Mouse (Mus musculus) retina, postnatal 7 days (tissue): ENCODE results near the gene Asic4.

ENCODE experiments used
- DNase-seq: peaks from one replicate; pipeline ENCODE4 v3.0.0-alpha.2; 2012; ENCODE audit warnings: low read depth, low spot score

Asic4 gene

DNA sequence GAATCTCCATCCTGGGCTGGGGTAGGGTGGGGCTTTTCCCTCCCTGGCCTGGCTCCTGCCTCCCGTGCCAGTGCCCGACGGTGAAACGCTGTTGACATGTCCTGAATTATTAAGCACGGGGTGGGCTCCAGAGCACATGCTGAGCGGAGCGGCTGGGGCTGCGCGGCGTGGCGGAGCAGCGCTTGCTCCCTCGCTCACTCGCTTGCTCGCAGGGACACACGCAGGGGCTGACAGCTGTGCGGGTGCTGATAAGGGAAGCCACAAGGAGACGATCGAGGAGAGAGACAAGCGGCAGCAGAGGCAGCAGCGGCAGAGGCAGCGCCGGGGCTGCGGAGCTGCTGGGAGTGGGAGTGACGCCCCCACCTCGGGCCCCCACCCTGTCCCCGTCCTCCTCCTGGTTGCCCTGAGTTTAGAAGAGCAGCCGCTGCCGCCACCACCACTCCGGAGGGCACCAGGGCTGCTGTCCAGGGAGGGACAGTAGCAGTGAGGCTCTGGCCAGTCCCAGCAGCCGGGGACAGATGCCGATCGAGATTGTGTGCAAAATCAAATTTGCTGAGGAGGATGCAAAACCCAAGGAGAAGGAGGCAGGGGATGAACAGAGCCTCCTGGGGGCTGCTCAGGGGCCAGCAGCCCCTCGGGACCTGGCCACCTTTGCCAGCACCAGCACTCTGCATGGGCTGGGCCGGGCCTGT, at the start of gene Asic4:
TSS of gene Asic4 (plus strand) at position 123 of the 692 bp plus-strand sequence.
- DNase-seq: no peak

DNA sequence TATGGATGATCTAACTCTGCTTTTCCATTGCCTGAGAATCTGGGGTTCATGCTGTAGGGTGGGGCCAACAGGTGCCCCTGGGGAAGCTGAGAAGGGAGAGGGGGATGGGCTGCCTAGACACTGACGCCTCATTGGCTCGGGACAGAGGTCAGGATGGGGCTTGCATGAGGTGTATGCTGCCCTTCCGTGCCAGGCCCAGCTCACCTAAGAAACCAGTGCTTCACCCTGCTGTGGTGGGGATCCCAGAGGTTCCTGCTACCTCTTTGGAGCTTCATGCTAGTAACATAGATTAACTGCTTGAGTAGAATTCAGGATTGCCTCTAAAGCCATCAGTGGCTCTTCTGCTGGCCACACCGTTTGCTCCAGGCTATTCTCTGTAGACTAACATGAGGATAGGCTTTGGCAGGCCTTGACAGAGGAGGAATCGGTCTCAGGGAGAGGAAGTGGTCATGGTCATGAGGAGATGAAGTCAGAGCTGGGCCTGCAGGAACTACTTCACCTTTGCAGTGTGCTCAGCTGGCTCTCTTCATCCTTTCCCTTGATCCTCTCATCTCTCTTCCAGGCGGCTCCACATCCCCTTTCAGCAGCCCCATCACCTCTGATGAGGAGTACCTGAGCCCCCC, 49.6 kb upstream of the Asic4 start:
- DNase-seq: no peak

GRCm38 (mm10) chr1:75405547-75405946, 44.7 kb upstream of the Asic4 start:
- DNase-seq: no peak

- DNase-seq: no peak
These were observed 44.1 kb upstream of the Asic4 start for GRCm38 (mm10) chr1:75406173-75406572.

DNA sequence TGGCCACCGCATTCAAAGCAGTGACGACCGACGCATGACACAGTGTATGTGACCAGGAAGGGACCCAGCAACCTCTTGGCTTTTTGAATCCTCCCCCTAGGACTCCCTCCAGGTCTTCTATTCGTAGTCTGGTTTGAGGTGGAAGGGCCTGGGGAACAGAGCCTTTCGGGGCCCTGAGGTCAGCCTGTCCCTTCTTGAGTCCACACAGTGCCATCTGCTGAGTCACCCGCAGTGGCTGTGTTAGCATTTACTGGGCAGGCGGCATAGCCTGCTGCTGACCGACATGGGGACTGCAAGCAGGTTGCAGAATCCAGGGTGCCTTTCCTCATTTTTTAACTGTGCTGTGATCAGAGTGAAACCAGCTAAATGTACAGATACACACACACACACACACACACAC, 43.2 kb upstream of the Asic4 start:
- DNase-seq: no peak

- DNase-seq: no peak
These were observed 42.0 kb upstream of the Asic4 start for GRCm38 (mm10) chr1:75408210-75408609.

DNA sequence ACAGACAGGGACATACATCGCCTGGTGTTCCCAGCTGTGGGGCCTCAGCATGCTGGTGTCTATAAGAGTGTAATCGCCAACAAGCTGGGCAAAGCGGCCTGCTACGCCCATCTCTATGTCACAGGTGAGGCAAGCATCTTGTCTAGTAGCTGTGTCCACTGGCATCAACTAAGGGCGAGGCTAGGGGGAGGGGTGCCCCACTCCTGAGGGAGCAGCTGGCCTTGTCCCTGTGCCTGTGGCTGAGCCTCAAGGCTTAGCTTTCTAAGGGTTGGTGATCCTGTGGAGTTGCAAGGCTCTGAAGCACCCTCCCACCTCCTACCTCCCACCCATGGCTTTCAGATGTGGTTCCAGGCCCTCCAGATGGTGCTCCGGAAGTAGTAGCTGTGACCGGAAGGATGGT, 40.3 kb upstream of the Asic4 start:
- DNase-seq: no peak

DNA sequence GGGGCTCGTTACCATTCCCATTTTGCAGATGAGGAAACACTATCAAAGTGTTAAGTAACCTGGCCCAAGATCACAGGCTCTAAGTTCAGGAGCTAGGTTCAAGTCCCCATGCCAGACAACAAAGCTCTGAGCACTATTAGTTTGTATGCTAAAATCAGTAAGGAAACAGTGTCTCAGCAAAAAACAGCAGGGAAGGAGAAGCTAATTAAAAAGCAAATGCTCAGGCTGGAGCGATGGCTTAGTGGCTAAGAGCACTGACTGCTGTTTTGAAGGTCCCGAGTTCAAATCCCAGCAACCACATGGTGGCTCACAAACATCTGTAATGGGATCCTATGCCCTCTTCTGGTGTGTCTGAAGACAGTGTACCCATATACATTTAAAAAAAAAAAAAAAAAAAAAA, 38.0 kb upstream of the Asic4 start:
- no peak for DNase-seq

- DNase-seq: no peak
These were observed 36.5 kb upstream of the Asic4 start for GRCm38 (mm10) chr1:75413749-75414148.

- DNase-seq: no peak
These were observed 28.4 kb upstream of the Asic4 start for GRCm38 (mm10) chr1:75421794-75422193.

GRCm38 (mm10) chr1:75422216-75422822, 27.9 kb upstream of the Asic4 start:
- DNase-seq: no peak

DNA sequence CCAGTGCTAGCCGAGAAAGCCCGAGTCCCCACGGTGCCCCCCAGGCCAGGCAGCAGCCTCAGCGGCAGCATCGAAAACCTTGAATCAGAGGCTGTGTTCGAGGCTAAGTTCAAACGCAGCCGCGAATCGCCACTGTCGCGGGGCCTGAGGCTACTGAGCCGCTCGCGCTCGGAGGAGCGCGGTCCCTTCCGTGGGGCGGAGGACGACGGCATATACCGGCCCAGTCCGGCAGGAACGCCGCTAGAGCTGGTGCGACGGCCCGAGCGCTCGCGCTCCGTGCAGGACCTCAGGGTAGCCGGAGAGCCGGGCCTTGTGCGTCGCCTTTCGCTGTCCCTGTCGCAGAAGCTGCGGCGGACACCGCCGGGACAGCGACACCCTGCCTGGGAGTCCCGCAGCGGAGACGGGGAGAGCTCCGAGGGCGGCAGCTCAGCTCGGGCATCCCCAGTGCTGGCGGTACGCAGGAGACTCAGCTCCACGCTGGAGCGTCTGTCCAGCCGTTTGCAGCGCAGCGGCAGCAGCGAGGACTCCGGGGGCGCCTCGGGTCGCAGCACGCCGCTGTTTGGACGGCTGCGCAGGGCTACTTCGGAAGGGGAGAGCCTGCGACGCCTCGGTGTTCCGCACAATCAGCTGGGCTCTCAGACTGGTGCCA, 27.3 kb upstream of the Asic4 start:
- no peak for DNase-seq

DNA sequence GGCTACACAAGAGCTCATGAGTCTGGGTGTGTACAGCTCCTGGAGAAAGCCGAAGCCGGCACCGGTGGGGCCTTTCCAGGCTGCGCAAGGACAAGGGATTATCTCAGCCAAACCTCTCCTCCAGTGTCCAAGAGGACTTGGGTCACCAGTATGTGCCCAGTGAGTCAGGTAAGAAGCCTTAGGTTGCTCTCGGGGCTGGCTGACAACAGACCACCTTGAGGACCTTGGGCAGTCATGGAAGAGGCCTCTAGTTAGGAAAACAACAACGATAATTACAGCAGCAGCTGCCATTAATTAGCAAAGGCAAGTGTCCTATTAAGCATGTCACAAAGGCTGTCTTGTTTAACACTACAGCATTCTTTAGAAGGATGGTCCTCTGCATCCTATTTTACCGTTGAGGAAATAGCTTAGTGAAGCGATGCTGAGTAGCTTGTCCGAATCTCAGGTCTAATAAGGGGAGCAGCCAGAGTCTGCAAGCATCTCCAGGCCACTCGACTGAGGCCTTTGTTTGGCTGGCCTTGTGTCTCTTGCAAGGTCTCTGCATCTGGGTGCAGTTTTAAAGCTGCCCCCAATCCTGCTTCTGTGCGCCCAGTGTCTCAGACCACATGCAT, 26.4 kb upstream of the Asic4 start:
- no peak for DNase-seq

GRCm38 (mm10) chr1:75425796-75426471, 24.3 kb upstream of the Asic4 start:
- DNase-seq: no peak

GRCm38 (mm10) chr1:75435475-75436328, 14.5 kb upstream of the Asic4 start, which contains the start of gene Gmppa:
Gene Gmppa (plus strand): TSS chr1:75435930.
- no peak for DNase-seq

GRCm38 (mm10) chr1:75438782-75439181, 11.5 kb upstream of the Asic4 start:
- DNase-seq: no peak

DNA sequence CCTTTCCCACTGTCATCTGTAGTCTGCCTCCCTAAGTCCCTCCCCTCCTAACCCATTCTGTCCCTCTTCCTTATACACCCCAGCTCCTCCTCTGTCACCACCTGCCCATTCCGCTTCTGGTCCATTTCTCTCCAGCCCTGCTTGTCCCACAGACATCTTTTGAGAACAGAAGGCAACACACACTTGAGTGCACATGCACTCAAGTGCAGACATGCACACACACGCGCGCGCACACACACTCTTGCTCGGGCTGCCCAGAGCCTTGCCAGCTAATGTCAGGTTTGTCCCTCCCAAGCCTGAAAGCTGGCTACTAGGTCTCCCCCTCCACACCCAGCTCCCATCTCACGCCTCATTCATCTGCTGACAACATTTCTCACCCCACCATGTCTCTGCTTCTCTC, 9.6 kb upstream of the Asic4 start:
- DNase-seq: no peak

GRCm38 (mm10) chr1:75441471-75441996, 8.7 kb upstream of the Asic4 start:
- no peak for DNase-seq

- DNase-seq: no peak
These were observed 8.1 kb upstream of the Asic4 start for GRCm38 (mm10) chr1:75442171-75442570.

- no peak for DNase-seq
These were observed 7.4 kb upstream of the Asic4 start for GRCm38 (mm10) chr1:75442811-75443210.
